Mouse (Mus musculus) cortical plate, adult 2 months (tissue): ENCODE measurements around the gene Spock1.

Experiments used
- CTCF ChIP-seq: fragments of 200-500 bp; IDR thresholded peaks from 2 replicates; pipeline ENCODE4 v1.5.1; 2011; ENCODE audit warnings: mild to moderate bottlenecking, control low read depth, low read length; ENCODE audit not compliant: insufficient read depth; ENCODE audit errors: extremely low read depth
- POLR2A ChIP-seq: fragments of 200-500 bp; IDR thresholded peaks from 2 replicates; pipeline ENCODE4 v1.6.1; 2011; ENCODE audit warnings: mild to moderate bottlenecking, low read length, control low read depth; ENCODE audit not compliant: insufficient read depth; ENCODE audit errors: extremely low read depth

- TF ChIP-seq CTCF, result no peak
- TF ChIP-seq POLR2A, result no peak
Observed at GRCm38 (mm10) chr13:57894597-57894996, 13.5 kb downstream of the Spock1 start.
